8 mouse cellular contexts compared by ENCODE assay signal in genomic region chr6:72454833-72455373, GRCm38 (mm10). TPM values are rescaled to one million over a fixed set of nuclear protein-coding genes. Genes with fewer than 3 reads are reported as not detected.
DNase-seq lines count a peak whose midpoint lies in the region; ATAC-seq and TF ChIP-seq lines count a peak whose summit lies in the region.

No protein-coding gene starts in this region.

- DNase-seq in forebrain, embryonic 14.5 days (ENCODE audit: low spot score) = peak; percentile 23
- no peak for DNase-seq in liver, postnatal 0 days

- no peak for TF ChIP-seq EP300 in liver, postnatal 0 days (IDR thresholded peaks at IDR 0.05; ENCODE audit: low read depth)

- H3K9me3 ChIP-seq in forebrain, embryonic 14.5 days (replicated peaks; ENCODE audit: control insufficient read depth, low read length) = no peaks in the 10 kb centered on the region
- H3K9me3 ChIP-seq in forebrain, embryonic 16.5 days (ENCODE audit: control insufficient read depth, low read length) = no peaks in the 10 kb centered on the region
- H3K9me3 ChIP-seq in liver, embryonic 15.5 days (replicated peaks) = no peaks in the 10 kb centered on the region
- no peaks in the 10 kb centered on the region for H3K9me3 ChIP-seq in liver, postnatal 0 days (ENCODE audit: low read length)
- no peaks in the 10 kb centered on the region for H3K9me3 ChIP-seq in heart, embryonic 14.5 days (ENCODE audit: control insufficient read depth, low read length)
- H3K9me3 ChIP-seq in midbrain, embryonic 16.5 days (replicated peaks; ENCODE audit: control insufficient read depth, low read length, poor library complexity, severe bottlenecking) = no peaks in the 10 kb centered on the region

- no peaks in the 10 kb centered on the region for H3K36me3 ChIP-seq in forebrain, embryonic 14.5 days (ENCODE audit: control insufficient read depth, insufficient read depth, low read length)
- H3K36me3 ChIP-seq in forebrain, embryonic 16.5 days (ENCODE audit: control insufficient read depth, insufficient read depth) = no peaks in the 10 kb centered on the region
- no peaks in the 10 kb centered on the region for H3K36me3 ChIP-seq in liver, embryonic 15.5 days (replicated peaks)
- H3K36me3 ChIP-seq in liver, postnatal 0 days (replicated peaks; ENCODE audit: insufficient read depth, low read length) = no peaks in the 10 kb centered on the region
- no peaks in the 10 kb centered on the region for H3K36me3 ChIP-seq in heart, embryonic 14.5 days (ENCODE audit: control insufficient read depth, insufficient read depth, low read length)
- no peaks in the 10 kb centered on the region for H3K36me3 ChIP-seq in midbrain, embryonic 16.5 days (ENCODE audit: control insufficient read depth, insufficient read depth, low read length)

- H3K27ac ChIP-seq in forebrain, embryonic 14.5 days (ENCODE audit: low read depth, low read length) = no peak overlapping the region
- H3K27ac ChIP-seq in forebrain, embryonic 16.5 days (ENCODE audit: low read length) = no peak overlapping the region
- 0 out of 2 replicates have a peak overlapping the region, but pooled peaks have one; percentile 69 for H3K27ac ChIP-seq in liver, embryonic 15.5 days (replicated peaks)
- H3K27ac ChIP-seq in liver, postnatal 0 days (ENCODE audit: low read depth) = no peak overlapping the region
- H3K27ac ChIP-seq in heart, embryonic 14.5 days (replicated peaks in 1 of 2; ENCODE audit: control insufficient read depth in 1 of 2, insufficient read depth in 1 of 2, low read depth in 2 of 2, low read length in 2 of 2) = peak overlapping the region; percentile 31 to 43; a peak in 3 of 4 replicates
- peak overlapping the region; percentile 64 for H3K27ac ChIP-seq in midbrain, embryonic 16.5 days (ENCODE audit: low read length)

- H3K4me3 ChIP-seq in forebrain, embryonic 14.5 days (ENCODE audit: low read depth, low read length) = no peak overlapping the region
- H3K4me3 ChIP-seq in forebrain, embryonic 16.5 days (replicated peaks; ENCODE audit: low read length) = no peak overlapping the region
- H3K4me3 ChIP-seq in liver, embryonic 15.5 days (replicated peaks) = no peak overlapping the region
- no peak overlapping the region for H3K4me3 ChIP-seq in liver, postnatal 0 days (ENCODE audit: low read depth, low read length)
- H3K4me3 ChIP-seq in heart, embryonic 14.5 days (ENCODE audit: control insufficient read depth in 1 of 2, insufficient read depth in 1 of 2, low read depth in 1 of 2, low read length in 2 of 2) = no peak overlapping the region
- no peak overlapping the region for H3K4me3 ChIP-seq in midbrain, embryonic 16.5 days (ENCODE audit: low read depth, low read length)

- no peak for TF ChIP-seq CTCF in liver, postnatal 0 days (IDR thresholded peaks at IDR 0.05; ENCODE audit: low read depth)

- no peak for ATAC-seq in forebrain, embryonic 14.5 days
- ATAC-seq in forebrain, embryonic 16.5 days = no peak
- ATAC-seq in liver, embryonic 15.5 days (ENCODE audit: insufficient read depth) = no peak
- ATAC-seq in liver, postnatal 0 days = no peak
- ATAC-seq in heart, embryonic 14.5 days (ENCODE audit: insufficient number of reproducible peaks, insufficient read depth, low FRiP score, low read depth) = no peak
- peak; percentile 88 for ATAC-seq in midbrain, embryonic 16.5 days
- ATAC-seq in CD4-positive, CD25-positive, alpha-beta regulatory T cell, adult 4 months = no peak
- no peak for ATAC-seq in monocyte, adult 5-6 weeks (replicated peaks; ENCODE audit: insufficient number of reproducible peaks, low FRiP score, low TSS enrichment, poor library complexity, severe bottlenecking)

- H3K9ac ChIP-seq in forebrain, embryonic 14.5 days (ENCODE audit: low read length) = no peak overlapping the region
- H3K9ac ChIP-seq in forebrain, embryonic 16.5 days (replicated peaks; ENCODE audit: low read depth, low read length) = no peak overlapping the region
- H3K9ac ChIP-seq in liver, embryonic 15.5 days = no peak overlapping the region
- H3K9ac ChIP-seq in liver, postnatal 0 days (replicated peaks) = no peak overlapping the region
- H3K9ac ChIP-seq in heart, embryonic 14.5 days (ENCODE audit: low read length) = no peak overlapping the region
- no peak overlapping the region for H3K9ac ChIP-seq in midbrain, embryonic 16.5 days (ENCODE audit: low read depth, low read length)

- 67% methylated on average over 7 of the region's 7 CpGs for WGBS in forebrain, embryonic 14.5 days
- 54% methylated on average over 7 of the region's 7 CpGs for WGBS in forebrain, embryonic 16.5 days
- WGBS in liver, embryonic 15.5 days (ENCODE audit: insufficient replicate concordance) = 65% methylated on average over 7 of the region's 7 CpGs
- 82% methylated on average over 7 of the region's 7 CpGs for WGBS in liver, postnatal 0 days (ENCODE audit: insufficient replicate concordance)
- WGBS in heart, embryonic 14.5 days = 64% methylated on average over 7 of the region's 7 CpGs
- 32% methylated on average over 7 of the region's 7 CpGs for WGBS in midbrain, embryonic 16.5 days

- H3K4me1 ChIP-seq in forebrain, embryonic 14.5 days (ENCODE audit: control insufficient read depth, insufficient read depth, low read length) = no peaks in the 10 kb centered on the region
- peaks cover 3% of the 10 kb centered on the region for H3K4me1 ChIP-seq in forebrain, embryonic 16.5 days (replicated peaks; ENCODE audit: control insufficient read depth, insufficient read depth, low read length)
- peaks cover 44% of the 10 kb centered on the region for H3K4me1 ChIP-seq in liver, embryonic 15.5 days (replicated peaks)
- H3K4me1 ChIP-seq in liver, postnatal 0 days (ENCODE audit: insufficient read depth) = peaks cover 13% of the 10 kb centered on the region
- H3K4me1 ChIP-seq in heart, embryonic 14.5 days (ENCODE audit: control insufficient read depth in 2 of 2, insufficient read depth in 2 of 2, low read length in 2 of 2) = peaks cover 12 to 16% of the 10 kb centered on the region in 2 experiments
- peaks cover 8% of the 10 kb centered on the region; the same call in 1 of the 2 replicates for H3K4me1 ChIP-seq in midbrain, embryonic 16.5 days (ENCODE audit: control insufficient read depth, insufficient read depth, low read length)

- no peaks in the 10 kb centered on the region for H3K27me3 ChIP-seq in forebrain, embryonic 14.5 days (replicated peaks; ENCODE audit: control insufficient read depth, insufficient read depth, low read length)
- no peaks in the 10 kb centered on the region for H3K27me3 ChIP-seq in forebrain, embryonic 16.5 days (replicated peaks; ENCODE audit: control insufficient read depth, insufficient read depth, low read length)
- no peaks in the 10 kb centered on the region for H3K27me3 ChIP-seq in liver, embryonic 15.5 days
- no peaks in the 10 kb centered on the region for H3K27me3 ChIP-seq in liver, postnatal 0 days (ENCODE audit: insufficient read depth, low read length)
- H3K27me3 ChIP-seq in heart, embryonic 14.5 days (ENCODE audit: control insufficient read depth, insufficient read depth, low read length) = no peaks in the 10 kb centered on the region
- no peaks in the 10 kb centered on the region for H3K27me3 ChIP-seq in midbrain, embryonic 16.5 days (ENCODE audit: control insufficient read depth, insufficient read depth, low read depth, low read length)

- H3K4me2 ChIP-seq in forebrain, embryonic 14.5 days (ENCODE audit: low read length) = no peak overlapping the region
- no peak overlapping the region for H3K4me2 ChIP-seq in forebrain, embryonic 16.5 days (ENCODE audit: low read length)
- no peak overlapping the region for H3K4me2 ChIP-seq in liver, embryonic 15.5 days
- H3K4me2 ChIP-seq in liver, postnatal 0 days (ENCODE audit: low read depth, low read length) = no peak overlapping the region
- H3K4me2 ChIP-seq in heart, embryonic 14.5 days (ENCODE audit: low read length) = no peak overlapping the region
- no peak overlapping the region for H3K4me2 ChIP-seq in midbrain, embryonic 16.5 days (ENCODE audit: low read length)

RNA-seq across cellular contexts. Expression of gene Mat2a, which starts 15.5 kb away (rescaled TPM):
- polyA plus RNA-seq in forebrain, embryonic 14.5 days (2014; fragmentation: Nextera tagmentation; extraction: Ambion mirVana) = 348 and 370 TPM in 2 replicates
- 399 TPM in 2 replicates for polyA plus RNA-seq in forebrain, embryonic 16.5 days (2015; fragmentation: Nextera tagmentation; extraction: Ambion mirVana)
- polyA plus RNA-seq in liver, embryonic 15.5 days (2015; fragmentation: Nextera tagmentation; extraction: Ambion mirVana) = 136 and 143 TPM in 2 replicates
- polyA plus RNA-seq in liver, postnatal 0 days (2015; fragmentation: Nextera tagmentation; extraction: Ambion mirVana) = 111 and 138 TPM in 2 replicates
- polyA plus RNA-seq in heart, embryonic 14.5 days (2014; fragmentation: Nextera tagmentation; extraction: Ambion mirVana) = 265 and 281 TPM in 2 replicates
- polyA plus RNA-seq in midbrain, embryonic 16.5 days (2015; fragmentation: Nextera tagmentation; extraction: Ambion mirVana) = 348 and 379 TPM in 2 replicates
- 100 to 1,000 TPM; 222 to 239 TPM for polyA plus RNA-seq in CD4-positive, CD25-positive, alpha-beta regulatory T cell, adult 4 months (2017; shearing (Covaris generic))
- 122 to 186 TPM (median 164 TPM) in 3 replicates for total RNA-seq in monocyte, adult 5-6 weeks (2017)

RNA-seq across cellular contexts. Expression of gene Ggcx, which starts 40.8 kb away (rescaled TPM):
- polyA plus RNA-seq in forebrain, embryonic 14.5 days (2014; fragmentation: Nextera tagmentation; extraction: Ambion mirVana) = 4.3 and 4.6 TPM in 2 replicates
- 16.4 and 17.2 TPM in 2 replicates for polyA plus RNA-seq in forebrain, embryonic 16.5 days (2015; fragmentation: Nextera tagmentation; extraction: Ambion mirVana)
- polyA plus RNA-seq in liver, embryonic 15.5 days (2015; fragmentation: Nextera tagmentation; extraction: Ambion mirVana) = 27.5 and 29.8 TPM in 2 replicates
- polyA plus RNA-seq in liver, postnatal 0 days (2015; fragmentation: Nextera tagmentation; extraction: Ambion mirVana) = 16.2 and 20.7 TPM in 2 replicates
- polyA plus RNA-seq in heart, embryonic 14.5 days (2014; fragmentation: Nextera tagmentation; extraction: Ambion mirVana) = 24.1 and 26.3 TPM in 2 replicates
- 14.3 and 15.2 TPM in 2 replicates for polyA plus RNA-seq in midbrain, embryonic 16.5 days (2015; fragmentation: Nextera tagmentation; extraction: Ambion mirVana)
- 10 to 100 TPM in 1 of 2 experiments, 1 to 10 TPM in 1; 5.6 to 11.6 TPM for polyA plus RNA-seq in CD4-positive, CD25-positive, alpha-beta regulatory T cell, adult 4 months (2017; shearing (Covaris generic))
- 10.1 to 13.9 TPM (median 11.1 TPM) in 3 replicates for total RNA-seq in monocyte, adult 5-6 weeks (2017)

Comparison
In these comparisons a context has a peak if more than half of its experiments do, and no peak if none do; other contexts are left out.
1. H3K27ac ChIP-seq: peak in liver, embryonic 15.5 days (single experiment), heart, embryonic 14.5 days (2 of 2) and midbrain, embryonic 16.5 days (single experiment); none in forebrain, embryonic 14.5 days (single experiment), forebrain, embryonic 16.5 days (single experiment) and liver, postnatal 0 days (single experiment).